Mouse (Mus musculus) layer of hippocampus, postnatal 10 days (tissue): Measurements from ENCODE around the gene Tuba1a. TPM values are rescaled to one million over a fixed set of nuclear protein-coding genes. Genes with fewer than 3 reads are reported as not detected.
A peak's percentile ranks its signal among the peaks of the same experiment; 100 is the strongest.

ENCODE experiments used
- DNase-seq, 2 experiments: peaks; one replicate each; pipeline ENCODE4 v3.0.0; 2021; ENCODE audit warnings: low spot score in 2 of 2
- long read RNA-seq: library from polyadenylated mRNA; stranded (forward); transcript quantifications from one replicate; pipeline ENCODE4 v2.0.0, GENCODE M21; 2023
- total RNA-seq, 2 experiments: library from RNA; stranded (reverse); gene quantifications; 2 replicates each; pipeline ENCODE4 v1.2.3; 2021

The Tuba1a gene
- 1,000 to 10,000 TPM; 3,808 to 4,015 TPM for total RNA-seq
- long read RNA-seq, transcript Tuba1a-201 (4 exons, 1,803 nt) = major isoform, 10,522 of 10,653 reads
- long read RNA-seq, partial matches to known transcripts = 105 of 10,653 reads
- long read RNA-seq, other reads (novel, unspliced or antisense) = 26 of 10,653 reads

GRCm38 (mm10) chr15:98953401-98954356 is at the start of gene Tuba1a, which contains the start of gene Gm49450:
Tuba1a (minus strand) TSS chr15:98953703.
Gm49450 (minus strand) TSS chr15:98953551.
- DNase-seq = peak; percentile 95 to 96

GRCm38 (mm10) chr15:99001451-99001931 is 48.0 kb upstream of the Tuba1a start:
- DNase-seq = no peak

GRCm38 (mm10) chr15:99000535-99001283 is 47.2 kb upstream of the Tuba1a start:
- peak; percentile 58 to 64 for DNase-seq

- DNase-seq = no peak
Observed at GRCm38 (mm10) chr15:98998775-98999157, 45.3 kb upstream of the Tuba1a start.

- no peak for DNase-seq
Observed at GRCm38 (mm10) chr15:98997938-98998774, 44.7 kb upstream of the Tuba1a start.

GRCm38 (mm10) chr15:98996840-98997239 is 43.3 kb upstream of the Tuba1a start:
- no peak for DNase-seq

GRCm38 (mm10) chr15:98994957-98995520 is 41.5 kb upstream of the Tuba1a start:
- DNase-seq = no peak

GRCm38 (mm10) chr15:98993865-98994264 is 40.4 kb upstream of the Tuba1a start:
- peak; percentile 91 to 93 for DNase-seq

GRCm38 (mm10) chr15:98993093-98993793 is 39.7 kb upstream of the Tuba1a start:
- DNase-seq = peak; percentile 97

- DNase-seq = peak; percentile 57 to 69
Observed at GRCm38 (mm10) chr15:98992086-98992912, 38.8 kb upstream of the Tuba1a start.

- no peak for DNase-seq
Observed at GRCm38 (mm10) chr15:98991540-98992050, 38.1 kb upstream of the Tuba1a start.

GRCm38 (mm10) chr15:98990669-98991539 is 37.4 kb upstream of the Tuba1a start:
- no peak for DNase-seq

- DNase-seq = no peak
Observed at GRCm38 (mm10) chr15:98989701-98990430, 36.4 kb upstream of the Tuba1a start.

- DNase-seq = no peak
Observed at GRCm38 (mm10) chr15:98988787-98989186, 35.3 kb upstream of the Tuba1a start.

- no peak for DNase-seq
Observed at GRCm38 (mm10) chr15:98987661-98988181, 34.2 kb upstream of the Tuba1a start.

GRCm38 (mm10) chr15:98987077-98987630 is 33.7 kb upstream of the Tuba1a start:
- no peak for DNase-seq
